Mouse (Mus musculus): ENCODE results near the gene Uggt2. TPM values are rescaled to one million over a fixed set of nuclear protein-coding genes. Genes with fewer than 3 reads are reported as not detected.

The Uggt2 gene
- polyA plus RNA-seq, 1 experiment from 2014 or later: 13.3 TPM

DNA sequence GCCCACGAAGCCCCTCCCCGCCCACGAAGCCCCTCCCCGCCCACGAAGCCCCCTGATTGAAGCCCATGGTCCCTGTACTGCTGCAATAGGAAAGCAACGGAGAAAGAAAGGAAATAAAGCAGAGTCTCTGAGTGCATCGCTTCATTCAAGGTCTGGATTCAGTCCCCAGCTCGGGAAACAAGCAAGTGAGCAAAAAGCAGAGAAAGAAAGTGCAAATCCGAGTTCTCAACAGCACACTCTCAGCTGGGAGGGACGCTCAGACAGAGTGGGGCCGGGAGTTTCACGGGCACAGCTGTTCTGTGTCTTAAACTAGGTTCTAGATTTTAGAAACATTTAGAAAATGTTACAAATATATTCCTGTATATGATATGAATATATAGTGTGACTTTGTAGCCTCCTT, 24.4 kb upstream of the Uggt2 start:
- H3K36me3 ChIP-seq (ENCODE audit: control insufficient read depth, insufficient read depth, low read length): no peaks in the 10 kb centered on the region
- no peaks in the 10 kb centered on the region for H3K9me3 ChIP-seq (ENCODE audit: control insufficient read depth, low read length)
- H3K4me1 ChIP-seq (ENCODE audit: control insufficient read depth, insufficient read depth, low read length): no peaks in the 10 kb centered on the region
- 0 out of 2 replicates have a peak overlapping the region, but pooled peaks have one; percentile 55 for H3K27ac ChIP-seq (replicated peaks; ENCODE audit: low read depth, low read length)
- ATAC-seq (ENCODE audit: low read depth) (no peak), DNase-seq (ENCODE audit: low spot score) (peak; percentile 22)
- peak overlapping the region; percentile 62 for H3K4me2 ChIP-seq (ENCODE audit: low read depth, low read length)
- peak overlapping the region; percentile 38 for H3K4me3 ChIP-seq (ENCODE audit: low read depth, low read length)
- WGBS: 3% methylated on average over 12 of the region's 12 CpGs
- H3K27me3 ChIP-seq (replicated peaks; ENCODE audit: control insufficient read depth, insufficient read depth, low read length): no peaks in the 10 kb centered on the region
- peak overlapping the region; percentile 58 for H3K9ac ChIP-seq (ENCODE audit: low read depth, low read length)

- Histone ChIP-seq H3K36me3 (ENCODE audit: control insufficient read depth, insufficient read depth, low read length) (no peaks in the 10 kb centered on the region), H3K27ac (replicated peaks; ENCODE audit: low read depth, low read length) (no peak overlapping the region), H3K27me3 (replicated peaks; ENCODE audit: control insufficient read depth, insufficient read depth, low read length) (no peaks in the 10 kb centered on the region), H3K4me3 (ENCODE audit: low read depth, low read length) (no peak overlapping the region), H3K4me2 (ENCODE audit: low read depth, low read length) (no peak overlapping the region), H3K9ac (ENCODE audit: low read depth, low read length) (no peak overlapping the region), H3K4me1 (ENCODE audit: control insufficient read depth, insufficient read depth, low read length) (no peaks in the 10 kb centered on the region), H3K9me3 (ENCODE audit: control insufficient read depth, low read length) (no peaks in the 10 kb centered on the region)
- no peak for ATAC-seq (ENCODE audit: low read depth)
- no peak for DNase-seq (ENCODE audit: low spot score)
- WGBS: 67% methylated on average over 6 of the region's 6 CpGs
These were observed 13.3 kb upstream of the Uggt2 start for GRCm38 (mm10) chr14:119112558-119112957.

- ATAC-seq (ENCODE audit: low read depth) (no peak), DNase-seq (ENCODE audit: low spot score) (no peak)
- Histone ChIP-seq H3K4me2 (ENCODE audit: low read depth, low read length) (no peak overlapping the region), H3K36me3 (ENCODE audit: control insufficient read depth, insufficient read depth, low read length) (no peaks in the 10 kb centered on the region), H3K4me1 (ENCODE audit: control insufficient read depth, insufficient read depth, low read length) (no peaks in the 10 kb centered on the region), H3K27me3 (replicated peaks; ENCODE audit: control insufficient read depth, insufficient read depth, low read length) (no peaks in the 10 kb centered on the region), H3K9me3 (ENCODE audit: control insufficient read depth, low read length) (no peaks in the 10 kb centered on the region), H3K4me3 (ENCODE audit: low read depth, low read length) (no peak overlapping the region), H3K9ac (ENCODE audit: low read depth, low read length) (no peak overlapping the region), H3K27ac (replicated peaks; ENCODE audit: low read depth, low read length) (no peak overlapping the region)
- WGBS: 85% methylated on average over 3 of the region's 3 CpGs
These were observed 10.6 kb upstream of the Uggt2 start for GRCm38 (mm10) chr14:119109776-119110218.

DNA sequence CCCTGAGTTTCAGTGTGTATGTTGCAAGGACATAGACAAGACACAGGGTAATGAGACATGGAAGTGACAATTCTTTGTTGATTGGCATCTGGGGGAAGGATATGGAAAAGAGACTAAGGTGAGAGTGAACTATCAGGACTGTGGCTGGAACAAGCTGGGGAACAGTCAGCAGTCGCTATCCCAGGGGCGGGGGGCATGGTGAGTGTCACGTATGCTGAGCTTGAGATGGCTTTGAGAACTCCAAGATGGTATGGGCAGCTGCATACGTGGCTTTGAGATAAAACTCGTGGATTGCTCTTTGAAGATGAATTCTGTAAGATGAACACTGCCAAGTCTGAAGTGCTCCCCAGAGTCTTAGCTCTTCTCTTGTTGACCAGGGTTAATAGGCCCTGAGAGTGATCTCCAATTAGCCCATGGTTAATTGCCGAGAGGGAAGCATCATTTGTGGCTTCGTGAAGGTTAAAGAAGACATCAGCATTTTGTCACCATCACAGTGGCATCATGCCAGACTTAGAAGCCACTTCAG, 9.6 kb upstream of the Uggt2 start:
- H3K27me3 ChIP-seq (replicated peaks; ENCODE audit: control insufficient read depth, insufficient read depth, low read length): no peaks in the 10 kb centered on the region
- no peaks in the 10 kb centered on the region for H3K9me3 ChIP-seq (ENCODE audit: control insufficient read depth, low read length)
- H3K27ac ChIP-seq (replicated peaks; ENCODE audit: low read depth, low read length): no peak overlapping the region
- no peaks in the 10 kb centered on the region for H3K36me3 ChIP-seq (ENCODE audit: control insufficient read depth, insufficient read depth, low read length)
- DNase-seq (ENCODE audit: low spot score) (no peak), ATAC-seq (ENCODE audit: low read depth) (no peak)
- H3K4me1 ChIP-seq (ENCODE audit: control insufficient read depth, insufficient read depth, low read length): no peaks in the 10 kb centered on the region
- H3K9ac ChIP-seq (ENCODE audit: low read depth, low read length): no peak overlapping the region
- H3K4me3 ChIP-seq (ENCODE audit: low read depth, low read length): no peak overlapping the region
- no peak overlapping the region for H3K4me2 ChIP-seq (ENCODE audit: low read depth, low read length)
- 72% methylated on average over 7 of the region's 7 CpGs for WGBS

- H3K9ac ChIP-seq (ENCODE audit: low read depth, low read length): no peak overlapping the region
- WGBS: 95% methylated on average over 8 of the region's 8 CpGs
- no peaks in the 10 kb centered on the region for H3K27me3 ChIP-seq (replicated peaks; ENCODE audit: control insufficient read depth, insufficient read depth, low read length)
- H3K4me3 ChIP-seq (ENCODE audit: low read depth, low read length): no peak overlapping the region
- no peak overlapping the region for H3K4me2 ChIP-seq (ENCODE audit: low read depth, low read length)
- no peaks in the 10 kb centered on the region for H3K9me3 ChIP-seq (ENCODE audit: control insufficient read depth, low read length)
- ATAC-seq (ENCODE audit: low read depth): no peak
- H3K36me3 ChIP-seq (ENCODE audit: control insufficient read depth, insufficient read depth, low read length): no peaks in the 10 kb centered on the region
- no peaks in the 10 kb centered on the region for H3K4me1 ChIP-seq (ENCODE audit: control insufficient read depth, insufficient read depth, low read length)
- H3K27ac ChIP-seq (replicated peaks; ENCODE audit: low read depth, low read length): no peak overlapping the region
- DNase-seq (ENCODE audit: low spot score): no peak
These were observed 8.4 kb upstream of the Uggt2 start for GRCm38 (mm10) chr14:119107591-119107990.

- 3% methylated on average over 8 of the region's 13 CpGs for WGBS
- peak; percentile 70 for ATAC-seq (ENCODE audit: low read depth)
These were observed 301 bp upstream of the Uggt2 start for GRCm38 (mm10) chr14:119099570-119099891.

GRCm38 (mm10) chr14:119061811-119062210, 37.4 kb downstream of the Uggt2 start:
- Histone ChIP-seq H3K27ac (replicated peaks; ENCODE audit: low read depth, low read length) (no peak overlapping the region), H3K4me1 (ENCODE audit: control insufficient read depth, insufficient read depth, low read length) (no peaks in the 10 kb centered on the region), H3K4me2 (ENCODE audit: low read depth, low read length) (no peak overlapping the region), H3K4me3 (ENCODE audit: low read depth, low read length) (no peak overlapping the region), H3K9ac (ENCODE audit: low read depth, low read length) (no peak overlapping the region), H3K27me3 (replicated peaks; ENCODE audit: control insufficient read depth, insufficient read depth, low read length) (no peaks in the 10 kb centered on the region), H3K9me3 (ENCODE audit: control insufficient read depth, low read length) (no peaks in the 10 kb centered on the region), H3K36me3 (ENCODE audit: control insufficient read depth, insufficient read depth, low read length) (peaks cover 28% of the 10 kb centered on the region)
- no peak for ATAC-seq (ENCODE audit: low read depth)
- WGBS: 86% methylated on average over 1 of the region's 1 CpGs
- DNase-seq (ENCODE audit: low spot score): no peak

More at GRCm38 (mm10) chr14:119099570-119099891, 301 bp upstream of the Uggt2 start:
- 0 out of 2 replicates have a peak, but pooled peaks cover 7% of the 10 kb centered on the region for H3K4me1 ChIP-seq (ENCODE audit: control insufficient read depth, insufficient read depth, low read length)
- DNase-seq (ENCODE audit: low spot score): no peak
- H3K27me3 ChIP-seq (replicated peaks; ENCODE audit: control insufficient read depth, insufficient read depth, low read length): no peaks in the 10 kb centered on the region; the same call in 1 of the 2 replicates
- H3K4me3 ChIP-seq (ENCODE audit: low read depth, low read length): peak overlapping the region; percentile 79
- H3K9ac ChIP-seq (ENCODE audit: low read depth, low read length): peak overlapping the region; percentile 76
- no peaks in the 10 kb centered on the region for H3K36me3 ChIP-seq (ENCODE audit: control insufficient read depth, insufficient read depth, low read length)
- H3K27ac ChIP-seq (replicated peaks; ENCODE audit: low read depth, low read length): peak overlapping the region; percentile 73
- H3K9me3 ChIP-seq (ENCODE audit: control insufficient read depth, low read length): no peaks in the 10 kb centered on the region
- peak overlapping the region; percentile 79 for H3K4me2 ChIP-seq (ENCODE audit: low read depth, low read length)

GRCm38 (mm10) chr14:119060682-119061081, 38.5 kb downstream of the Uggt2 start:
- Histone ChIP-seq H3K27ac (replicated peaks; ENCODE audit: low read depth, low read length) (no peak overlapping the region), H3K27me3 (replicated peaks; ENCODE audit: control insufficient read depth, insufficient read depth, low read length) (no peaks in the 10 kb centered on the region), H3K9me3 (ENCODE audit: control insufficient read depth, low read length) (no peaks in the 10 kb centered on the region), H3K36me3 (ENCODE audit: control insufficient read depth, insufficient read depth, low read length) (peaks cover 33% of the 10 kb centered on the region), H3K4me3 (ENCODE audit: low read depth, low read length) (no peak overlapping the region), H3K4me1 (ENCODE audit: control insufficient read depth, insufficient read depth, low read length) (no peaks in the 10 kb centered on the region), H3K9ac (ENCODE audit: low read depth, low read length) (no peak overlapping the region), H3K4me2 (ENCODE audit: low read depth, low read length) (no peak overlapping the region)
- 91% methylated on average over 2 of the region's 2 CpGs for WGBS
- DNase-seq (ENCODE audit: low spot score) (no peak), ATAC-seq (ENCODE audit: low read depth) (no peak)

GRCm38 (mm10) chr14:119057014-119057413, 42.2 kb downstream of the Uggt2 start:
- no peak overlapping the region for H3K9ac ChIP-seq (ENCODE audit: low read depth, low read length)
- no peak for ATAC-seq (ENCODE audit: low read depth)
- WGBS: 96% methylated on average over 4 of the region's 4 CpGs
- H3K9me3 ChIP-seq (ENCODE audit: control insufficient read depth, low read length): no peaks in the 10 kb centered on the region
- no peak overlapping the region for H3K27ac ChIP-seq (replicated peaks; ENCODE audit: low read depth, low read length)
- no peak for DNase-seq (ENCODE audit: low spot score)
- no peaks in the 10 kb centered on the region for H3K4me1 ChIP-seq (ENCODE audit: control insufficient read depth, insufficient read depth, low read length)
- H3K4me2 ChIP-seq (ENCODE audit: low read depth, low read length): no peak overlapping the region
- H3K4me3 ChIP-seq (ENCODE audit: low read depth, low read length): no peak overlapping the region
- no peaks in the 10 kb centered on the region for H3K27me3 ChIP-seq (replicated peaks; ENCODE audit: control insufficient read depth, insufficient read depth, low read length)
- peaks cover 66% of the 10 kb centered on the region for H3K36me3 ChIP-seq (ENCODE audit: control insufficient read depth, insufficient read depth, low read length)
